Mouse (Mus musculus): ENCODE data around the gene Tefm. TPM values are rescaled to one million over a fixed set of nuclear protein-coding genes. Genes with fewer than 3 reads are reported as not detected.
"Not testable (repeated sequence)": the region's sequence is repeated elsewhere in the genome, so short reads cannot be mapped to it uniquely, and the experiment has no call there.

Tefm gene
- total RNA-seq, 2 experiments from 2014 or later: 26.8 to 27.3 TPM

- no peak for ATAC-seq (replicated peaks; ENCODE audit: poor library complexity)
Observed at GRCm38 (mm10) chr11:80159018-80159417, 17.0 kb upstream of the Tefm start.

- no peak for ATAC-seq (replicated peaks; ENCODE audit: poor library complexity)
Observed at GRCm38 (mm10) chr11:80156841-80157240, 14.9 kb upstream of the Tefm start.

- ATAC-seq (replicated peaks; ENCODE audit: poor library complexity): no peak
Observed at GRCm38 (mm10) chr11:80155961-80156360, 14.0 kb upstream of the Tefm start.

GRCm38 (mm10) chr11:80155541-80155940 lies 13.6 kb upstream of the Tefm start:
- 0 out of 2 replicates have a peak, but pooled peaks have one; percentile 22 for ATAC-seq (replicated peaks; ENCODE audit: poor library complexity)

- no peak for ATAC-seq (replicated peaks; ENCODE audit: poor library complexity)
Observed at GRCm38 (mm10) chr11:80154501-80154900, 12.5 kb upstream of the Tefm start.

GRCm38 (mm10) chr11:80153857-80154495 lies 12.0 kb upstream of the Tefm start, which contains the start of gene Adap2:
Gene Adap2, plus strand, starts transcription at chr11:80154105.
- peak; percentile 95 for ATAC-seq (replicated peaks; ENCODE audit: poor library complexity)

GRCm38 (mm10) chr11:80152376-80152775 lies 10.4 kb upstream of the Tefm start:
- no peak for ATAC-seq (replicated peaks; ENCODE audit: poor library complexity)

GRCm38 (mm10) chr11:80151541-80151940 lies 9.6 kb upstream of the Tefm start:
- ATAC-seq (replicated peaks; ENCODE audit: poor library complexity): peak; percentile 32

GRCm38 (mm10) chr11:80150566-80150965 lies 8.6 kb upstream of the Tefm start:
- ATAC-seq (replicated peaks; ENCODE audit: poor library complexity): no peak

GRCm38 (mm10) chr11:80149412-80150023 lies 7.5 kb upstream of the Tefm start:
- no peak for ATAC-seq (replicated peaks; ENCODE audit: poor library complexity)

GRCm38 (mm10) chr11:80148974-80149373 lies 7.0 kb upstream of the Tefm start:
- not testable (repeated sequence) for ATAC-seq (replicated peaks; ENCODE audit: poor library complexity)

- no peak for ATAC-seq (replicated peaks; ENCODE audit: poor library complexity)
Observed at GRCm38 (mm10) chr11:80148313-80148712, 6.3 kb upstream of the Tefm start.

- ATAC-seq (replicated peaks; ENCODE audit: poor library complexity): peak; percentile 62
Observed at GRCm38 (mm10) chr11:80147748-80148147, 5.8 kb upstream of the Tefm start.

GRCm38 (mm10) chr11:80145787-80146275 lies 3.9 kb upstream of the Tefm start:
- peak; percentile 27 for ATAC-seq (replicated peaks; ENCODE audit: poor library complexity)

GRCm38 (mm10) chr11:80142872-80143271 lies 897 bp upstream of the Tefm start:
- no peak for ATAC-seq (replicated peaks; ENCODE audit: poor library complexity)

- no peak for ATAC-seq (replicated peaks; ENCODE audit: poor library complexity)
Observed at GRCm38 (mm10) chr11:80137773-80138172, 4.2 kb downstream of the Tefm start.

GRCm38 (mm10) chr11:80136786-80137185 lies 5.2 kb downstream of the Tefm start:
- ATAC-seq (replicated peaks; ENCODE audit: poor library complexity): no peak

GRCm38 (mm10) chr11:80135954-80136683 lies 5.9 kb downstream of the Tefm start:
- no peak for ATAC-seq (replicated peaks; ENCODE audit: poor library complexity)

- ATAC-seq (replicated peaks; ENCODE audit: poor library complexity): peak; percentile 68; the same call in 1 of the 2 replicates
Observed at GRCm38 (mm10) chr11:80134744-80135143, 7.2 kb downstream of the Tefm start.

GRCm38 (mm10) chr11:80132050-80132449 lies 9.9 kb downstream of the Tefm start:
- ATAC-seq (replicated peaks; ENCODE audit: poor library complexity): no peak

GRCm38 (mm10) chr11:80116411-80116810 lies 25.6 kb downstream of the Tefm start:
- no peak for ATAC-seq (replicated peaks; ENCODE audit: poor library complexity)

GRCm38 (mm10) chr11:80104407-80104806 lies 37.6 kb downstream of the Tefm start:
- no peak for ATAC-seq (replicated peaks; ENCODE audit: poor library complexity)

All from megakaryocyte progenitor cell, adult 5-6 weeks (primary cell).